Mouse (Mus musculus) limb, embryonic 12.5 days (tissue): Measurements from ENCODE around the gene Pomt2. TPM values are rescaled to one million over a fixed set of nuclear protein-coding genes. Genes with fewer than 3 reads are reported as not detected.

ENCODE experiments used
- ATAC-seq: fragments of 200-750 bp; cut with Nextera tagmentation; 2 replicates; pipeline ENCODE4 v1.8.0; 2017; ENCODE audit warnings: low read depth, moderate TSS enrichment; ENCODE audit not compliant: insufficient number of reproducible peaks, insufficient read depth, low FRiP score, low TSS enrichment
- H3K27ac ChIP-seq: fragments of 300-500 bp; sonication (generic); 2 replicates; pipeline ENCODE4 v1.5.1; 2016; ENCODE audit warnings: mild to moderate bottlenecking, moderate library complexity
- H3K27me3 ChIP-seq: fragments of 300-500 bp; sonication (generic); 2 replicates; pipeline ENCODE4 v1.6.1; 2016; ENCODE audit warnings: mild to moderate bottlenecking, moderate library complexity
- H3K36me3 ChIP-seq: fragments of 300-500 bp; sonication (generic); 2 replicates; pipeline ENCODE4 v1.6.1; 2016; ENCODE audit warnings: mild to moderate bottlenecking, moderate library complexity
- H3K4me1 ChIP-seq: fragments of 300-500 bp; sonication (generic); replicated peaks from 2 replicates; pipeline ENCODE4 v1.6.1; 2016
- H3K4me2 ChIP-seq: fragments of 300-500 bp; sonication (generic); 2 replicates; pipeline ENCODE4 v1.6.1; 2016; ENCODE audit warnings: mild to moderate bottlenecking, moderate library complexity
- H3K4me3 ChIP-seq: fragments of 300-500 bp; sonication (generic); replicated peaks from 2 replicates; pipeline ENCODE4 v1.5.1; 2016; ENCODE audit warnings: mild to moderate bottlenecking
- H3K9ac ChIP-seq: fragments of 300-500 bp; sonication (generic); replicated peaks from 2 replicates; pipeline ENCODE4 v1.6.1; 2016; ENCODE audit warnings: mild to moderate bottlenecking, moderate library complexity
- H3K9me3 ChIP-seq: fragments of 300-500 bp; sonication (generic); 2 replicates; pipeline ENCODE4 v1.6.1; 2016; ENCODE audit warnings: mild to moderate bottlenecking, moderate library complexity
- WGBS: fragments of 180-500 bp; shearing (Covaris S2); methylation state at CpG from one replicate; pipeline ENCODE4 v1.1.7; 2016; 5-methylcytosine and 5-hydroxymethylcytosine counted together
- polyA plus RNA-seq: library from polyadenylated mRNA; unstranded; fragments of >200 nt; fragmentation: Nextera tagmentation; extraction: Ambion mirVana; gene quantifications from 2 replicates; pipeline ENCODE4 v1.2.1, GENCODE M21; 2016

Pomt2 gene
- polyA plus RNA-seq, 1 experiment from 2014 or later = 16.4 TPM

DNA sequence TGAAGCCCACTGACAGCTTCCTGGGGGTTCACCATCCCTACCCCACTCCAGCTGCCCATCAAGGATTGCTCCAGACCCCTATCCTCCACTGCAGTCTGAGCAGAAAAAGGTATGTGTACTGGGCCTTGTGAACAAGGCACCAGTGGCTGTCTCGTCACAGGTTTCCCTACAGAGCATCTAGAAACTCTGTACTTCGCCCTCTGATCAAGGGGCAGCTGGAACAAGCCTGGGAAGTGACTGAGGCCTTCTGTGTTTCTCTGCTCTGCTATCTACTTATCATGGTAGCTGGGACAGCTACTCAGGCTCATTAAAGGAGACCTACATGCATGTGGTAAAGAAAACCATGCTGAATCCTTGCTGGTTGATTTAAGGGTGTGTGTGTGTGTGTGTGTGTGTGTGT lies 58.1 kb downstream of the Pomt2 start:
- no peak overlapping the region for H3K4me2 ChIP-seq
- H3K27me3 ChIP-seq = no peaks in the 10 kb centered on the region
- no peak overlapping the region for H3K27ac ChIP-seq
- WGBS = 75% methylated on average over 2 of the region's 2 CpGs
- no peak overlapping the region for H3K9ac ChIP-seq
- no peak overlapping the region for H3K4me3 ChIP-seq
- no peak for ATAC-seq
- H3K4me1 ChIP-seq = no peaks in the 10 kb centered on the region
- no peaks in the 10 kb centered on the region for H3K9me3 ChIP-seq
- no peaks in the 10 kb centered on the region for H3K36me3 ChIP-seq

DNA sequence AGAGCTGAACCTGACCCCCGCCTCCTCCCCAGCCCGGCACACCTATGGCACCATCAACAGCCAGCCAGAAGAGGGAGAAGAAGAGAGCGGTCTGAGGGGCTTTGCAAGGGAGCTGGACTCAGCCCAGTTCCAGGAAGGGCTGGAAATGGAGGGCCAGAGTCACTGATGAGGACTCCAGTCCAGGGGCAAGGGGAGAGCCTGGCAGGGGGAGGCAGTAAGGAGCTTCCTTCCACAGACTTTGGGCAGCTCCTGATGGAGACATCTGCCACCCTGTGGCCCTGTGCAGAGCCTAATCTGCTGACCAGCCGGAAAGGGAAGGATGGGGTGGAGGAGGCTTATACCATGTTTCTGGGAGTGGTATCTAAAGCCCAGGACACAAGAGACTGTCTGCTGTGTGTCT lies 58.5 kb downstream of the Pomt2 start:
- Histone ChIP-seq H3K36me3 (no peaks in the 10 kb centered on the region), H3K4me3 (no peak overlapping the region), H3K4me2 (no peak overlapping the region), H3K4me1 (no peaks in the 10 kb centered on the region), H3K27ac (no peak overlapping the region), H3K9ac (no peak overlapping the region), H3K27me3 (no peaks in the 10 kb centered on the region), H3K9me3 (no peaks in the 10 kb centered on the region)
- WGBS = 59% methylated on average over 4 of the region's 4 CpGs
- ATAC-seq = no peak

DNA sequence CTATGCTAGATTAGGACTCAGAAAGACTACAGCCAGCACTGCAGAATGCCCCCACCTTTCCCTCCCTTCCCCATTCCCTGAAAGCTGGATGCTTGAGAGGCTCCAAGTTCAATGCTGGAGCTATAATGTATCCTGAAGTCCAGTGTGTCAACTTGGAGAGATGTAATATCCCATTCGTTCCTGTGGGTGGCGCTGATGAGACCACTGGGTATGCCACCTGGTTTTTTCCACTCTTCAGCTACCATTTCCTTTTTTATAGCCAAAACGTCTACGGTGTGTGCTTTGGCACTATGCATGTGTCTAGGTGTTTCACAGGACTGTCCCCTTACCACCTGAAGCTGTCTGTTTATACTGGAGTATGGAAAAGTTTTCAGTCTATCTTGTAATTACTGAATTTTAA lies 59.4 kb downstream of the Pomt2 start:
- 36% methylated on average over 4 of the region's 4 CpGs for WGBS
- H3K9ac ChIP-seq = no peak overlapping the region
- no peak overlapping the region for H3K4me3 ChIP-seq
- H3K4me2 ChIP-seq = no peak overlapping the region
- no peaks in the 10 kb centered on the region for H3K36me3 ChIP-seq
- ATAC-seq = no peak
- no peaks in the 10 kb centered on the region for H3K9me3 ChIP-seq
- no peaks in the 10 kb centered on the region for H3K27me3 ChIP-seq
- H3K4me1 ChIP-seq = no peaks in the 10 kb centered on the region
- H3K27ac ChIP-seq = no peak overlapping the region

DNA sequence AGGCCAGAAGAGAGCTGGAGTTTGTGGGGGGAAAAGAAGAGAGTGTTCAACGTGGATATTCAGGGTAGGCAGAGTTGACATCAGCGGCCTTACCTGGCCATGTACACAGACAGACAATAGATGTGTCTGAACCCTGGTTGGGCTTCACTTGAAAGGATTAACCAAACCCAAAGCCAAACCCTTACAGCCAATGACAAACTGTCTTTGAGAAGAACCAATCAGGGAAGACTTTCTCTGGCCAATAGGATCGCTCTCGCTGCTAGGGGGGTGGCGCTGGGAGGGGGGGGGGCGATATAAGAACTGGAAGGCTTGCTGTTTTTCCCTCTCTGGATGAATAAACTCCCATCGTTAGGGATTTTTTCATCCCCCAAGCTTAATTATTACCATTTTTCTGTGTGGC lies 60.5 kb downstream of the Pomt2 start:
- no peaks in the 10 kb centered on the region for H3K36me3 ChIP-seq
- H3K9me3 ChIP-seq = no peaks in the 10 kb centered on the region
- no peak overlapping the region for H3K27ac ChIP-seq
- no peak overlapping the region for H3K4me3 ChIP-seq
- no peak overlapping the region for H3K4me2 ChIP-seq
- no peak overlapping the region for H3K9ac ChIP-seq
- ATAC-seq = no peak
- no peaks in the 10 kb centered on the region for H3K4me1 ChIP-seq
- WGBS = 63% methylated on average over 7 of the region's 7 CpGs
- H3K27me3 ChIP-seq = no peaks in the 10 kb centered on the region

DNA sequence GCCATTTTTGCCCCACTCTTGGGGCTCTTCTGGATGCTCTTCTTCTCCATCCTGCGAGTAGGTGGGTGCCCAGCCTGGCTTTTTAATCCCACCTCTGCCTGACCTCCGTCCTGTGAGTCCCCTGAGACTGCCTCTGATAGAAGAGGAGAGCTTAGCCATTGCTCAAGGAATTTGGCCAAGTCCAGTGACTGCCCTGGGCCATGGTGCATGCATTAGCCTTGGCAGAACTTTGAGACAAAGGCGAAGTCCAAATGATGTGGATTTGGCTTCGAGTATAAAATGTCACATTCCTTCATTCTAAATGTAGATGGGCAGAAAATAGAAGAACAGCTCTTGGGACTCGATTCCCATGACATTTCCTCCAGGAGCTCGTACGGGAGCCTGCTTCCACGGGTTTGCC lies 65.0 kb downstream of the Pomt2 start:
- Histone ChIP-seq H3K9ac (no peak overlapping the region), H3K27ac (no peak overlapping the region), H3K4me1 (no peaks in the 10 kb centered on the region), H3K4me3 (no peak overlapping the region), H3K27me3 (no peaks in the 10 kb centered on the region), H3K9me3 (no peaks in the 10 kb centered on the region), H3K36me3 (no peaks in the 10 kb centered on the region), H3K4me2 (no peak overlapping the region)
- ATAC-seq = no peak
- 79% methylated on average over 8 of the region's 8 CpGs for WGBS

DNA sequence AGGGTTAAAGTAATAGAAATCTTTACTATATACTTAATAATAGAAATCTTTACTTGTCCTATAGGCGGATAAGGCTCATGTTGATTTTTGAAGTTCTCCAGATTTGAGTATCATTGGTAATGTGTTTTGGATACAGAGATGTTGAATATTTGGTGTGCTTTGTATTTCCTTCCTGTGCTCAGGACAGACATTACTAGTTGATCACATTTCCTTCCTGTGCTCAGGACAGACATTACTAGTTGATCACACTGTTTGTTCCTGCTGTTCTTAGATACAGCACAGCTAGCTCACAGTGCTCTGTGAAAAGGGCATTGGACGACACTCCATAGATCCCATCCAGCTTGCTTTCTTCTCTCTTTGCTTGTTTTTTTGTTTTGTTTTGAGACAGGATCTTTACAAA lies 71.2 kb downstream of the Pomt2 start:
- H3K4me1 ChIP-seq = no peaks in the 10 kb centered on the region
- H3K27ac ChIP-seq = no peak overlapping the region
- H3K9ac ChIP-seq = no peak overlapping the region
- H3K4me3 ChIP-seq = no peak overlapping the region
- H3K36me3 ChIP-seq = no peaks in the 10 kb centered on the region
- no peaks in the 10 kb centered on the region for H3K27me3 ChIP-seq
- no peaks in the 10 kb centered on the region for H3K9me3 ChIP-seq
- WGBS = 93% methylated on average over 2 of the region's 2 CpGs
- no peak overlapping the region for H3K4me2 ChIP-seq
- ATAC-seq = no peak

DNA sequence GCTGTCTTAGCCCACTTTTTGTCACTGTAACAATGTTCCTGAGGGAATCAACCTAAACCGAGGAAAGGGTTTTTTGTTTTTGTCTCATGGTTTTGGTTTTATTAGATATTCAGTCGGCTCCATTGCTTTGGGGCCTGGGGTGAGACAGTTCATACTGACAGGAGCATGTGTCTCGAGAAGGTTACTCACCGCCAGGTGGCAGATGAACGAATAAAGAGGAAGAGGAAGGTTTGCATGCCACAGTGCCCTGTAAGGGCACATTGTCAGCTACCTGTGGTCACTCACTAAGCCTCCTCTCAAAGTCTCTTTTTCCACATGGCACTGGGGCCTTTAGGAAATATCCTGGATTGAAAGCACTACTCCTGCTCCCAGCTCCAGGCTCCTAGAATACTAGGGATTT lies 77.2 kb downstream of the Pomt2 start:
- H3K9ac ChIP-seq = no peak overlapping the region
- H3K4me1 ChIP-seq = no peaks in the 10 kb centered on the region
- WGBS = 68% methylated on average over 5 of the region's 5 CpGs
- H3K9me3 ChIP-seq = no peaks in the 10 kb centered on the region
- ATAC-seq = no peak
- no peak overlapping the region for H3K4me2 ChIP-seq
- no peaks in the 10 kb centered on the region for H3K36me3 ChIP-seq
- no peak overlapping the region for H3K4me3 ChIP-seq
- no peak overlapping the region for H3K27ac ChIP-seq
- no peaks in the 10 kb centered on the region for H3K27me3 ChIP-seq

DNA sequence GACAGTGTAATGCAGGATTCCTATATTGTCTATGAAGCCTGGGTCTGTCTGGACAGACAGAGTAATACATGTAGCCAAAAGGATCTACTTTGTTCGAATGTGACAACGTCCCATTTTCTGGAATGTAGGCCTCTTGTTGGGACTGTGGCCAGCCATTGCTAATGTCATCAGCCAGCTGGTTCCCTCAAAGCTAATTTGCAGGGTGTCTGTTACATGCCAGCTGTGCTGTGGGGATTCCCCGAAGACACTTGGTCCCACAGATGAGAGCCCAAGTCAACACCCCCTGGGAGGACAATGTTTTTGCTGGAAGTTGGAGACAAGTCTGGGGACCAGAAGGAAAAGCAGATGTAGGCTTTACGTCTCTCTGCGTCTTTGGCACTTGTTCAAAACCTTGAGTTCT lies 81.3 kb downstream of the Pomt2 start:
- no peaks in the 10 kb centered on the region for H3K36me3 ChIP-seq
- no peak overlapping the region for H3K27ac ChIP-seq
- no peak overlapping the region for H3K4me3 ChIP-seq
- no peaks in the 10 kb centered on the region for H3K9me3 ChIP-seq
- WGBS = 85% methylated on average over 5 of the region's 5 CpGs
- no peak overlapping the region for H3K9ac ChIP-seq
- no peak for ATAC-seq
- no peak overlapping the region for H3K4me2 ChIP-seq
- no peaks in the 10 kb centered on the region for H3K27me3 ChIP-seq
- H3K4me1 ChIP-seq = no peaks in the 10 kb centered on the region

DNA sequence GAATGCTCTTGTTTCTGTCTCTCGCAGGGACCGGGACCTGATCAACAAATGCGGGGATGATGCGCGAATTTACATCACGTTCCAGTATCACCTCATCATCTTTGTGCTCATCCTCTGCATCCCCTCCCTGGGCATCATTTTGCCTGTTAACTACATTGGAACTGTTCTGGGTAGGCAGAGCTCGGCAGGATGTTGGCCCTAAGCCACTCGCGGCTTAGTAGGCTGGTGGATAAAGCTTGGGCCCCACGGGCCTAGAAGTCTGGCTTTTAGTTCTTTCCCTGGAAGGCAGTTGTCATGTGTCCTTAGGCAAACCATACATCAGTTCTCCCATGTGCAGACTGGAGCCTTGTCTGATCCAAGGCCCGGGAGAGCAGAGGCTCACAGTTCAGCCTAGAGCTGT lies 82.3 kb downstream of the Pomt2 start:
- no peaks in the 10 kb centered on the region for H3K9me3 ChIP-seq
- no peaks in the 10 kb centered on the region for H3K36me3 ChIP-seq
- H3K9ac ChIP-seq = no peak overlapping the region
- ATAC-seq = no peak
- H3K4me2 ChIP-seq = no peak overlapping the region
- no peak overlapping the region for H3K27ac ChIP-seq
- 89% methylated on average over 11 of the region's 11 CpGs for WGBS
- H3K4me1 ChIP-seq = no peaks in the 10 kb centered on the region
- no peak overlapping the region for H3K4me3 ChIP-seq
- no peaks in the 10 kb centered on the region for H3K27me3 ChIP-seq

DNA sequence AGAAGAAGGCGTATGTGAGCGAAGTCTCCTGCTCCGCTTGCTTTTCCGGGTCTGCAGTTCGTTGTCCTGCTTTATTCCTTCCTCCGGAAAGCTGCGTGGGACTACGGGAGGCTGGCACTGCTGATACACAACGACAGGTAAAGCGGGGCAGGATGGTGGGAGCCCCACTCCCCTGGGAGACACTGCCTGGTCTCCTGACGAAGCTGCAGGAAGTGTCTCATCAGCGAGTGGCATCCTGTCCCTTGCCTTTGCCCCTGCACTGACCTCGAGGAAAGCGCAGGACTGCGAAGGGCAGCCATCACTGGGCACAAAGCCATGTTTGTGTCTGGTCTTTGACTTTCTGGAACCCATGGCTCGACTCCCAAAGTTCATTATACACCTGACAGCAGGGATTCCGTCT lies 90.7 kb downstream of the Pomt2 start:
- Histone ChIP-seq H3K4me3 (no peak overlapping the region), H3K4me2 (no peak overlapping the region), H3K36me3 (no peaks in the 10 kb centered on the region), H3K27me3 (peaks cover 37% of the 10 kb centered on the region), H3K9me3 (no peaks in the 10 kb centered on the region), H3K9ac (no peak overlapping the region), H3K4me1 (no peaks in the 10 kb centered on the region), H3K27ac (no peak overlapping the region)
- WGBS = 72% methylated on average over 17 of the region's 17 CpGs
- ATAC-seq = no peak
